Mouse (Mus musculus): Measurements from ENCODE around the gene Car8. TPM values are rescaled to one million over a fixed set of nuclear protein-coding genes. Genes with fewer than 3 reads are reported as not detected.

Car8 gene
- polyA plus RNA-seq (2015; fragmentation: Nextera tagmentation; extraction: Ambion mirVana) = 15.5 and 15.8 TPM in 2 replicates

- peak within 1 kb of the TSS; percentile 67 for H3K4me3 ChIP-seq (replicated peaks)
- peak; percentile 87 for ATAC-seq (ENCODE audit: insufficient read depth, low FRiP score, low read depth)
- H3K4me2 ChIP-seq = peak within 1 kb of the TSS; percentile 99
- H3K9ac ChIP-seq = peak within 1 kb of the TSS; percentile 44
- H3K36me3 ChIP-seq = no peaks in the 10 kb centered on the region
- H3K4me1 ChIP-seq = peaks cover 4% of the 10 kb centered on the region; the same call in 1 of the 2 replicates
- H3K27ac ChIP-seq = peak within 1 kb of the TSS; percentile 54; the same call in 1 of the 2 replicates
- WGBS = under 1% methylated on average over 48 of the region's 49 CpGs
- no peaks in the 10 kb centered on the region for H3K27me3 ChIP-seq (replicated peaks)
- H3K9me3 ChIP-seq = no peaks in the 10 kb centered on the region
These were observed at the start of gene Car8 for GRCm38 (mm10) chr4:8238560-8239305. Car8 (minus strand) TSS chr4:8239041.

- H3K9ac ChIP-seq = no peak overlapping the region
- H3K4me2 ChIP-seq = no peak overlapping the region
- no peaks in the 10 kb centered on the region for H3K36me3 ChIP-seq
- 86% methylated on average over 1 of the region's 1 CpGs for WGBS
- H3K27me3 ChIP-seq (replicated peaks) = no peaks in the 10 kb centered on the region
- no peak for ATAC-seq (ENCODE audit: insufficient read depth, low FRiP score, low read depth)
- H3K4me1 ChIP-seq = no peaks in the 10 kb centered on the region
- H3K27ac ChIP-seq = no peak overlapping the region
- no peak overlapping the region for H3K4me3 ChIP-seq (replicated peaks)
- H3K9me3 ChIP-seq = no peaks in the 10 kb centered on the region
These were observed 46.1 kb upstream of the Car8 start for GRCm38 (mm10) chr4:8284934-8285333.

GRCm38 (mm10) chr4:8278159-8278558, 39.3 kb upstream of the Car8 start:
- H3K4me2 ChIP-seq = no peak overlapping the region
- no peaks in the 10 kb centered on the region for H3K27me3 ChIP-seq (replicated peaks)
- H3K27ac ChIP-seq = no peak overlapping the region
- H3K4me1 ChIP-seq = no peaks in the 10 kb centered on the region
- H3K4me3 ChIP-seq (replicated peaks) = no peak overlapping the region
- no peaks in the 10 kb centered on the region for H3K9me3 ChIP-seq
- WGBS = 81% methylated on average over 2 of the region's 2 CpGs
- H3K36me3 ChIP-seq = no peaks in the 10 kb centered on the region
- H3K9ac ChIP-seq = no peak overlapping the region
- ATAC-seq (ENCODE audit: insufficient read depth, low FRiP score, low read depth) = no peak

GRCm38 (mm10) chr4:8249805-8250204, 11.0 kb upstream of the Car8 start:
- 90% methylated on average over 3 of the region's 3 CpGs for WGBS
- H3K27me3 ChIP-seq (replicated peaks) = no peaks in the 10 kb centered on the region
- H3K27ac ChIP-seq = no peak overlapping the region
- H3K4me3 ChIP-seq (replicated peaks) = no peak overlapping the region
- no peaks in the 10 kb centered on the region for H3K9me3 ChIP-seq
- H3K36me3 ChIP-seq = no peaks in the 10 kb centered on the region
- ATAC-seq (ENCODE audit: insufficient read depth, low FRiP score, low read depth) = no peak
- no peak overlapping the region for H3K9ac ChIP-seq
- H3K4me1 ChIP-seq = no peaks in the 10 kb centered on the region
- no peak overlapping the region for H3K4me2 ChIP-seq

- no peak for ATAC-seq (ENCODE audit: insufficient read depth, low FRiP score, low read depth)
- H3K27ac ChIP-seq = no peak overlapping the region
- H3K36me3 ChIP-seq = no peaks in the 10 kb centered on the region
- no peak overlapping the region for H3K4me3 ChIP-seq (replicated peaks)
- no peak overlapping the region for H3K9ac ChIP-seq
- H3K27me3 ChIP-seq (replicated peaks) = no peaks in the 10 kb centered on the region
- no peak overlapping the region for H3K4me2 ChIP-seq
- H3K9me3 ChIP-seq = no peaks in the 10 kb centered on the region
- no peaks in the 10 kb centered on the region for H3K4me1 ChIP-seq
- 36% methylated on average over 1 of the region's 1 CpGs for WGBS
These were observed 6.7 kb upstream of the Car8 start for GRCm38 (mm10) chr4:8245495-8246063.

- no peak for ATAC-seq (ENCODE audit: insufficient read depth, low FRiP score, low read depth)
These were observed 6.2 kb upstream of the Car8 start for GRCm38 (mm10) chr4:8245062-8245461.

GRCm38 (mm10) chr4:8239699-8240098, 858 bp upstream of the Car8 start:
- peak overlapping the region; percentile 99 for H3K4me2 ChIP-seq
- H3K4me3 ChIP-seq (replicated peaks) = no peak overlapping the region
- H3K36me3 ChIP-seq = no peaks in the 10 kb centered on the region
- no peaks in the 10 kb centered on the region for H3K27me3 ChIP-seq (replicated peaks)
- no peaks in the 10 kb centered on the region for H3K9me3 ChIP-seq
- H3K27ac ChIP-seq = no peak overlapping the region
- WGBS = 45% methylated on average over 11 of the region's 11 CpGs
- no peak for ATAC-seq (ENCODE audit: insufficient read depth, low FRiP score, low read depth)
- no peak overlapping the region for H3K9ac ChIP-seq
- H3K4me1 ChIP-seq = peaks cover 4% of the 10 kb centered on the region; the same call in 1 of the 2 replicates

More at GRCm38 (mm10) chr4:8245062-8245461, 6.2 kb upstream of the Car8 start:
- Histone ChIP-seq H3K9ac (no peak overlapping the region), H3K4me2 (no peak overlapping the region), H3K36me3 (no peaks in the 10 kb centered on the region), H3K27me3 (replicated peaks) (no peaks in the 10 kb centered on the region), H3K4me1 (no peaks in the 10 kb centered on the region), H3K27ac (no peak overlapping the region), H3K9me3 (no peaks in the 10 kb centered on the region), H3K4me3 (replicated peaks) (no peak overlapping the region)
- 66% methylated on average over 3 of the region's 3 CpGs for WGBS

- ATAC-seq (ENCODE audit: insufficient read depth, low FRiP score, low read depth) = peak; percentile 76; the same call in 1 of the 2 replicates
- no peak overlapping the region for H3K9ac ChIP-seq
- peak overlapping the region; percentile 99 for H3K4me2 ChIP-seq
- WGBS = 19% methylated on average over 11 of the region's 11 CpGs
- peaks cover 4% of the 10 kb centered on the region; the same call in 1 of the 2 replicates for H3K4me1 ChIP-seq
- H3K27me3 ChIP-seq (replicated peaks) = no peaks in the 10 kb centered on the region
- peak overlapping the region; percentile 54; the same call in 1 of the 2 replicates for H3K27ac ChIP-seq
- no peaks in the 10 kb centered on the region for H3K36me3 ChIP-seq
- no peaks in the 10 kb centered on the region for H3K9me3 ChIP-seq
- peak overlapping the region; percentile 67 for H3K4me3 ChIP-seq (replicated peaks)
These were observed 447 bp upstream of the Car8 start for GRCm38 (mm10) chr4:8239306-8239670.

- 58% methylated on average over 12 of the region's 12 CpGs for WGBS
- Histone ChIP-seq H3K9me3 (no peaks in the 10 kb centered on the region), H3K4me2 (no peak overlapping the region), H3K4me3 (replicated peaks) (no peak overlapping the region), H3K36me3 (no peaks in the 10 kb centered on the region), H3K4me1 (no peaks in the 10 kb centered on the region), H3K27me3 (replicated peaks) (no peaks in the 10 kb centered on the region), H3K9ac (no peak overlapping the region), H3K27ac (no peak overlapping the region)
- ATAC-seq (ENCODE audit: insufficient read depth, low FRiP score, low read depth) = peak; percentile 27; the same call in 1 of the 2 replicates
These were observed 6.3 kb downstream of the Car8 start for GRCm38 (mm10) chr4:8232393-8233111.

- Histone ChIP-seq H3K4me2 (no peak overlapping the region), H3K27ac (no peak overlapping the region)
- ATAC-seq (ENCODE audit: insufficient read depth, low FRiP score, low read depth) = peak; percentile 31; the same call in 1 of the 2 replicates
These were observed 7.5 kb downstream of the Car8 start for GRCm38 (mm10) chr4:8231291-8231871.

GRCm38 (mm10) chr4:8229661-8230298, 9.1 kb downstream of the Car8 start:
- no peak overlapping the region for H3K9ac ChIP-seq
- H3K27ac ChIP-seq = no peak overlapping the region
- no peaks in the 10 kb centered on the region for H3K9me3 ChIP-seq
- no peaks in the 10 kb centered on the region for H3K27me3 ChIP-seq (replicated peaks)
- H3K36me3 ChIP-seq = no peaks in the 10 kb centered on the region
- H3K4me2 ChIP-seq = no peak overlapping the region
- no peaks in the 10 kb centered on the region for H3K4me1 ChIP-seq
- 73% methylated on average over 3 of the region's 3 CpGs for WGBS
- ATAC-seq (ENCODE audit: insufficient read depth, low FRiP score, low read depth) = no peak
- no peak overlapping the region for H3K4me3 ChIP-seq (replicated peaks)

More at GRCm38 (mm10) chr4:8231291-8231871, 7.5 kb downstream of the Car8 start:
- no peaks in the 10 kb centered on the region for H3K27me3 ChIP-seq (replicated peaks)
- no peaks in the 10 kb centered on the region for H3K9me3 ChIP-seq
- H3K4me3 ChIP-seq (replicated peaks) = no peak overlapping the region
- H3K4me1 ChIP-seq = no peaks in the 10 kb centered on the region
- H3K36me3 ChIP-seq = no peaks in the 10 kb centered on the region
- H3K9ac ChIP-seq = no peak overlapping the region
- 84% methylated on average over 5 of the region's 5 CpGs for WGBS

Data from stomach, embryonic 15.5 days (tissue).